Comparison of ENCODE assay signal across 9 mouse cellular contexts in the genomic region with DNA sequence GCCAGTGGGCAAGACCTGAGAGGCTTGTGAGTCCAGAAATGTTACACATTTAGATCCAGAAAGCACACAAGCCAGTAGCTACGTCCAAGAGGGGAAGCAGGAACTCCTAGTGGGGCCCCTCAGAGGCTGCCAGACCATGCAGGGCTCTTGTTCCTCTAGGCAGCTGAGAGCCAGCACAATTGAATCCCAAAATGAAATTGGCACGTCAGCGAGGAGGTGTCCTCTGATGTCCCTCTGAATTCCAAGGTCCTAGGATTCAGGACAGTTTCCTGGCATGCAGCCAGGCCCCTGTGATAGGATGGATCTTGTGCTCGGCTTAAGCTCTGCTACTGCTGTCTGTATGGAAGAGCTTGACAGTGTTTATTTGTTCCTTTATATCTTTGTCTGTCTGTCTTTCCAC.
DNase-seq lines count a peak whose midpoint lies in the region; ATAC-seq lines count a peak whose summit lies in the region.
"Had no signal": no experiment of that assay in that cellular context is flagged by ENCODE, and none has a peak within 500 bp of the region (broad histone marks: within the 10 kb centered on the region; RNA-seq: fewer than 3 reads in every experiment).

No protein-coding gene starts in this region.

- H3K4me2 ChIP-seq in forebrain, embryonic 16.5 days (ENCODE audit: low read length): no peak overlapping the region
- H3K4me2 ChIP-seq: liver, embryonic 13.5 days had no signal

- H3K27ac ChIP-seq in forebrain, embryonic 16.5 days (ENCODE audit: low read length): no peak overlapping the region
- H3K27ac ChIP-seq in forebrain, embryonic 10.5 days: no peak overlapping the region
- H3K27ac ChIP-seq: liver, embryonic 13.5 days had no signal

- no peaks in the 10 kb centered on the region for H3K36me3 ChIP-seq in forebrain, embryonic 16.5 days (ENCODE audit: control insufficient read depth, insufficient read depth)
- no peaks in the 10 kb centered on the region for H3K36me3 ChIP-seq in forebrain, embryonic 10.5 days (replicated peaks)
- H3K36me3 ChIP-seq: liver, embryonic 13.5 days had no signal

- DNase-seq in forebrain, embryonic 10.5 days (ENCODE audit: extremely low spot score, low spot score): no peak
- DNase-seq in retina, postnatal 1 day: peak; percentile 66
- no peak for DNase-seq in retina, embryonic 14.5 days (ENCODE audit: low spot score)
- DNase-seq in heart, adult 9 months (ENCODE audit: low spot score in 2 of 2): peak; percentile 84 to 85
- DNase-seq in lung, postnatal 4 days: peak; percentile 53 to 82
- DNase-seq in neural tube, embryonic 10.5 days (ENCODE audit: extremely low spot score, low spot score): no peak
- no peak for DNase-seq in natural killer cell, adult 2 months (ENCODE audit: low spot score in 2 of 2)
- DNase-seq: liver, embryonic 13.5 days had no signal

- peak; percentile 23; the same call in 1 of the 2 replicates for ATAC-seq in forebrain, embryonic 16.5 days

- H3K4me1 ChIP-seq in forebrain, embryonic 16.5 days (replicated peaks; ENCODE audit: control insufficient read depth, insufficient read depth, low read length): 0 out of 2 replicates have a peak, but pooled peaks cover 4% of the 10 kb centered on the region
- H3K4me1 ChIP-seq in forebrain, embryonic 10.5 days: no peaks in the 10 kb centered on the region
- H3K4me1 ChIP-seq: liver, embryonic 13.5 days had no signal

- H3K9me3 ChIP-seq in forebrain, embryonic 16.5 days (ENCODE audit: control insufficient read depth, low read length): no peaks in the 10 kb centered on the region
- H3K9me3 ChIP-seq in forebrain, embryonic 10.5 days: no peaks in the 10 kb centered on the region
- H3K9me3 ChIP-seq: liver, embryonic 13.5 days had no signal

- no peak overlapping the region for H3K9ac ChIP-seq in forebrain, embryonic 16.5 days (replicated peaks; ENCODE audit: low read depth, low read length)
- H3K9ac ChIP-seq: liver, embryonic 13.5 days had no signal

- WGBS in forebrain, embryonic 16.5 days: 22% methylated on average over 4 of the region's 4 CpGs
- 78% methylated on average over 4 of the region's 4 CpGs for WGBS in forebrain, embryonic 10.5 days

- H3K27me3 ChIP-seq in forebrain, embryonic 16.5 days (replicated peaks; ENCODE audit: control insufficient read depth, insufficient read depth, low read length): no peaks in the 10 kb centered on the region
- no peaks in the 10 kb centered on the region for H3K27me3 ChIP-seq in forebrain, embryonic 10.5 days (ENCODE audit: poor library complexity, severe bottlenecking)
- H3K27me3 ChIP-seq: liver, embryonic 13.5 days had no signal

- H3K4me3 ChIP-seq in forebrain, embryonic 16.5 days (replicated peaks; ENCODE audit: low read length): no peak overlapping the region
- H3K4me3 ChIP-seq in forebrain, embryonic 10.5 days: no peak overlapping the region
- H3K4me3 ChIP-seq: liver, embryonic 13.5 days had no signal

Comparison
In these comparisons a context has a peak if more than half of its experiments do, and no peak if none do; other contexts are left out.
1. DNase-seq: peak in retina, postnatal 1 day (single experiment), heart, adult 9 months (2 of 2) and lung, postnatal 4 days (2 of 2); none in forebrain, embryonic 10.5 days (single experiment), retina, embryonic 14.5 days (single experiment), neural tube, embryonic 10.5 days (single experiment) and natural killer cell, adult 2 months (0 of 2).